Mouse (Mus musculus) myocyte (in vitro differentiated cells): Measurements from ENCODE around the gene Cwc25.

Source experiments
- E2F4 ChIP-seq: IDR thresholded peaks from one replicate; pipeline ENCODE4 v1.6.1; 2011; ENCODE audit warnings: mild to moderate bottlenecking, control low read depth, moderate library complexity; ENCODE audit not compliant: insufficient read depth
- MAX ChIP-seq: IDR thresholded peaks from one replicate; pipeline ENCODE4 v1.6.1; 2011; ENCODE audit warnings: low read depth, mild to moderate bottlenecking, control low read depth
- POLR2A ChIP-seq: IDR thresholded peaks from one replicate; pipeline ENCODE4 v1.6.1; 2011; ENCODE audit warnings: low read depth, mild to moderate bottlenecking, control low read depth, moderate library complexity; ENCODE audit not compliant: insufficient read length
- TCF12 ChIP-seq: IDR thresholded peaks from one replicate; pipeline ENCODE4 v1.6.1; 2011; ENCODE audit warnings: mild to moderate bottlenecking, control low read depth; ENCODE audit not compliant: poor library complexity, insufficient read depth, severe bottlenecking
- USF1 ChIP-seq: IDR thresholded peaks from one replicate; pipeline ENCODE4 v1.6.1; 2011; ENCODE audit warnings: low read depth, mild to moderate bottlenecking, control low read depth, moderate library complexity

GRCm38 (mm10) chr11:97799146-97799993, 33.0 kb upstream of the Cwc25 start:
- TF ChIP-seq E2F4 (no peak), POLR2A (peak; percentile 73), TCF12 (no peak), USF1 (no peak), MAX (no peak)
